Mouse (Mus musculus): Measurements from ENCODE around the gene 4930558C23Rik. TPM values are rescaled to one million over a fixed set of nuclear protein-coding genes. Genes with fewer than 3 reads are reported as not detected.
"Not testable (repeated sequence)": the region's sequence is repeated elsewhere in the genome, so short reads cannot be mapped to it uniquely, and the experiment has no call there.

Gene 4930558C23Rik
- total and polyA plus RNA-seq, 3 experiments: not detected

GRCm38 (mm10) chr3:95427117-95427890, 24.7 kb upstream of the 4930558C23Rik start:
- H3K79me2 ChIP-seq (replicated peaks; ENCODE audit: control insufficient read depth, extremely low read depth, insufficient read depth, poor library complexity, severe bottlenecking); H3K4me1 ChIP-seq (ENCODE audit: control insufficient read depth in 1 of 2, insufficient read depth in 2 of 2); in situ Hi-C loops (cut with MboI; ENCODE audit: low pct_ligation_motif_present, low pct_unique_long_range_greater_than_20kb, low sequenced_read_pairs); H3K27me3 ChIP-seq (replicated peaks); H3K36me3 ChIP-seq (replicated peaks in 1 of 2; ENCODE audit: control insufficient read depth in 1 of 2, insufficient read depth in 1 of 2, low read length in 1 of 2); H3K9ac ChIP-seq (ENCODE audit: insufficient read depth, low read depth); H3K4me3 ChIP-seq (replicated peaks in 1 of 3; ENCODE audit: low read depth in 2 of 3, low read length in 2 of 3, poor library complexity in 1 of 3); H3K9me3 ChIP-seq (replicated peaks; ENCODE audit: low read length); H3K4me2 ChIP-seq (ENCODE audit: insufficient read depth, low read depth, poor library complexity, severe bottlenecking); dilution Hi-C loops (cut with MboI; ENCODE audit: extremely low pct_ligation_motif_present, extremely low pct_unique_long_range_greater_than_20kb, low sequenced_read_pairs); DNase-seq (ENCODE audit: extremely low read depth); H3K27ac ChIP-seq (ENCODE audit: insufficient read depth, low read depth): not testable (repeated sequence)

GRCm38 (mm10) chr3:95426476-95426875, 23.8 kb upstream of the 4930558C23Rik start:
- not testable (repeated sequence) for DNase-seq (ENCODE audit: extremely low read depth)

GRCm38 (mm10) chr3:95417866-95418265, 15.2 kb upstream of the 4930558C23Rik start:
- TF ChIP-seq MXI1 (IDR thresholded peaks at IDR 0.05; ENCODE audit: low read depth, low read length): no peak
- no peak for TF ChIP-seq RCOR1 (conservative IDR thresholded peaks at IDR 0.05; ENCODE audit: low read depth, low read length)
- no peak for TF ChIP-seq SIN3A (IDR thresholded peaks at IDR 0.05; ENCODE audit: low read length)
- TF ChIP-seq MYC (IDR thresholded peaks at IDR 0.05; ENCODE audit: low read depth, low read length): no peak
- TF ChIP-seq USF2 (conservative IDR thresholded peaks at IDR 0.05; ENCODE audit: low read depth, low read length): no peak
- no peak for TF ChIP-seq PAX5 (IDR thresholded peaks at IDR 0.05; ENCODE audit: low read length)
- TF ChIP-seq ETS1 (conservative IDR thresholded peaks at IDR 0.05; ENCODE audit: low read depth, low read length): no peak
- no peak for TF ChIP-seq KAT2A (IDR thresholded peaks at IDR 0.05; ENCODE audit: insufficient replicate concordance, low read length)
- TF ChIP-seq USF1 (IDR thresholded peaks at IDR 0.05; ENCODE audit: low read depth, low read length): no peak
- no peak for TF ChIP-seq MAX (IDR thresholded peaks at IDR 0.05; ENCODE audit: low read length)
- TF ChIP-seq TBP (conservative IDR thresholded peaks at IDR 0.05; ENCODE audit: low read depth, low read length): no peak
- no peak for TF ChIP-seq TCF12 (IDR thresholded peaks at IDR 0.05; ENCODE audit: low read depth, low read length)
- TF ChIP-seq POLR2A (IDR thresholded peaks at IDR 0.05; ENCODE audit: low read depth, low read length): no peak
- no peak for TF ChIP-seq UBTF (IDR thresholded peaks at IDR 0.05; ENCODE audit: low read depth, low read length)
- no peak for TF ChIP-seq JUND (conservative IDR thresholded peaks at IDR 0.05; ENCODE audit: low read depth, low read length)
- TF ChIP-seq NRF1 (IDR thresholded peaks at IDR 0.05; ENCODE audit: low read depth, low read length): no peak
- TF ChIP-seq ELF1 (IDR thresholded peaks at IDR 0.05; ENCODE audit: low read depth, low read length): no peak
- no peak for TF ChIP-seq JUN (IDR thresholded peaks at IDR 0.05; ENCODE audit: insufficient read depth, low read depth, low read length)
- no peak for TF ChIP-seq MEF2A (IDR thresholded peaks at IDR 0.05; ENCODE audit: borderline replicate concordance, low read depth, low read length)
- no peak for TF ChIP-seq ZNF384 (IDR thresholded peaks at IDR 0.05; ENCODE audit: low read depth, low read length)
- Histone ChIP-seq H3K27me3 (replicated peaks) (no peaks in the 10 kb centered on the region), H3K4me1 (ENCODE audit: control insufficient read depth in 1 of 2, insufficient read depth in 2 of 2) (no peaks in the 10 kb centered on the region), H3K36me3 (replicated peaks in 1 of 2; ENCODE audit: control insufficient read depth in 1 of 2, insufficient read depth in 1 of 2, low read length in 1 of 2) (no peaks in the 10 kb centered on the region), H3K4me2 (ENCODE audit: insufficient read depth, low read depth, poor library complexity, severe bottlenecking) (no peak overlapping the region), H3K4me3 (replicated peaks in 1 of 3; ENCODE audit: low read depth in 2 of 3, low read length in 2 of 3, poor library complexity in 1 of 3) (no peak overlapping the region), H3K9ac (ENCODE audit: insufficient read depth, low read depth) (no peak overlapping the region), H3K79me2 (replicated peaks; ENCODE audit: control insufficient read depth, extremely low read depth, insufficient read depth, poor library complexity, severe bottlenecking) (no peaks in the 10 kb centered on the region), H3K27ac (ENCODE audit: insufficient read depth, low read depth) (no peak overlapping the region), H3K9me3 (replicated peaks; ENCODE audit: low read length) (no peaks in the 10 kb centered on the region)
- in situ Hi-C loops (cut with MboI; ENCODE audit: low pct_ligation_motif_present, low pct_unique_long_range_greater_than_20kb, low sequenced_read_pairs) (no loop called here), dilution Hi-C loops (cut with MboI; ENCODE audit: extremely low pct_ligation_motif_present, extremely low pct_unique_long_range_greater_than_20kb, low sequenced_read_pairs) (no loop called here)
- no peak for DNase-seq (ENCODE audit: extremely low read depth)

More at GRCm38 (mm10) chr3:95426476-95426875, 23.8 kb upstream of the 4930558C23Rik start:
- H3K4me3 ChIP-seq (replicated peaks in 1 of 3; ENCODE audit: low read depth in 2 of 3, low read length in 2 of 3, poor library complexity in 1 of 3); H3K79me2 ChIP-seq (replicated peaks; ENCODE audit: control insufficient read depth, extremely low read depth, insufficient read depth, poor library complexity, severe bottlenecking); H3K36me3 ChIP-seq (replicated peaks in 1 of 2; ENCODE audit: control insufficient read depth in 1 of 2, insufficient read depth in 1 of 2, low read length in 1 of 2); H3K9ac ChIP-seq (ENCODE audit: insufficient read depth, low read depth); H3K4me1 ChIP-seq (ENCODE audit: control insufficient read depth in 1 of 2, insufficient read depth in 2 of 2); H3K27me3 ChIP-seq (replicated peaks); in situ Hi-C loops (cut with MboI; ENCODE audit: low pct_ligation_motif_present, low pct_unique_long_range_greater_than_20kb, low sequenced_read_pairs); H3K9me3 ChIP-seq (replicated peaks; ENCODE audit: low read length); H3K4me2 ChIP-seq (ENCODE audit: insufficient read depth, low read depth, poor library complexity, severe bottlenecking); dilution Hi-C loops (cut with MboI; ENCODE audit: extremely low pct_ligation_motif_present, extremely low pct_unique_long_range_greater_than_20kb, low sequenced_read_pairs); H3K27ac ChIP-seq (ENCODE audit: insufficient read depth, low read depth): not testable (repeated sequence)
